Mouse (Mus musculus): ENCODE results near the gene Hmox2. TPM values are rescaled to one million over a fixed set of nuclear protein-coding genes. Genes with fewer than 3 reads are reported as not detected.

Hmox2 gene
- total and polyA plus RNA-seq, 2 experiments from 2014 or later, result 36.0 to 101 TPM

DNA sequence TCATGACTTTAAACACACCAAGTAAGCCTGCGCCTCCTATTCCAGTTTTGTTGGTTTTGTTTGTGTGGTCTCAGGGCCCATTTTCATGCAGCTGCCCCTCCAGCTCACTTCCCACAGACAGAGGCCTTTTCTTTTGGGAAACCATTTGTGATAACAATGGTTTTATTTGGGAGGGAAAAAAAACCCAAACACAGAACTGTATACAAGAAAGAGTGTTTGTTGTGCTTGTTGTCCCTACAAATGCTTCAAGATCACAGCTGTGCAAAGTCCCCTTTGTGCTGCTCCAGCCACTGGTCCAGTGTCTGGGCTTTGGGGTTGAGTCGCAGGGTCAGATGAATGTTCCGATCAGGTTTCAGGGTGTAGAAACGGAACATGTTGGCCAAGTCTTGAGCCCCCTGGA lies 15.0 kb upstream of the Hmox2 start:
- ATAC-seq (no peak), DNase-seq (ENCODE audit: low spot score) (no peak)
- H3K4me2 ChIP-seq (ENCODE audit: low read depth, low read length), result no peak overlapping the region
- WGBS, result 87% methylated on average over 4 of the region's 4 CpGs
- peaks cover 32% of the 10 kb centered on the region for H3K36me3 ChIP-seq (ENCODE audit: insufficient read depth, low read length)
- no peaks in the 10 kb centered on the region for H3K27me3 ChIP-seq (ENCODE audit: insufficient read depth, low read length)
- TF ChIP-seq CTCF (IDR thresholded peaks at IDR 0.05; ENCODE audit: low read depth), result no peak
- H3K27ac ChIP-seq, result no peak overlapping the region
- H3K4me3 ChIP-seq (ENCODE audit: low read length), result no peak overlapping the region
- no peaks in the 10 kb centered on the region for H3K9me3 ChIP-seq (ENCODE audit: low read length)
- H3K4me1 ChIP-seq (ENCODE audit: insufficient read depth, low read length), result no peaks in the 10 kb centered on the region
- H3K9ac ChIP-seq (replicated peaks; ENCODE audit: low read length), result no peak overlapping the region

DNA sequence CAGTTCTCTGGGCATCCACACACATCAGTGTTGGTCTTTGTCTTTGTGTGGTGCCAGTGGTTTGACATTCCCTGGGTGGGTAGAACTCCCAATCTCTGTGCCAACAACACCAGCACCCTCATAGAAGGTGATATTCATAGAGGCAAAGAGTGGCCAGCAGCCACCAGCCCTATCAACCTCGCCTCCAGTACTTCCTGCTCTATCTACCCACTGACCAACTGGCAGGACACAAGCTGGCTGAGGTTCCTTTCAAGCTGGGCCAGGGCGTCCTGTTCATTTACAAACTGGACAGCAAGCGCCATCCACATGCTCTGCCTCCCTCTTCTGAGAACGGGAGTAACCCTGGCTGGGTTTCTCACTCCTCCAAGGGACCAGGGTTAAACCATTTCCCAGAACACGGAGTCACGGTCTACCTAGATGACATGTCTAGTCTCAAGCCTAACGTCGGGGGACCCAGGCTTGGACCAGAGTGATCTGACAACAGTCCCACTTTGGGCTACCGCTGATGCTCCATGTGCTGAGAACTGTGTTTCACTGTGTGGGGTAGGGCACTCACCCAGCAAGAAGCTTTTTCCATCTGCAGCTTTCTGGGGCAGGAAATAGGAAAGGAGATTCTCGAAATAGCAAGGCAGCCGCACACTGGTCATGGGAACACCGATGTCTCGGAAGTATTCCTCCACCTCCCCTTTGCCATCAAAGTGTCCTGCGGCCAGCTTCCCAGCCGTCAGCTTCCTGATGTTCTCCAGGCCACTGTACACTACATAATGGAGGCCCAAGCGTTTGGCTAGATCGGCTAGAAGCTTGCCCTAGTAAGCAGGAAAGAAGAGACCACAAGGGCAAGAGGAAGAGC lies 12.1 kb upstream of the Hmox2 start:
- H3K9me3 ChIP-seq (ENCODE audit: low read length), result no peaks in the 10 kb centered on the region
- no peak overlapping the region for H3K9ac ChIP-seq (replicated peaks; ENCODE audit: low read length)
- no peak overlapping the region for H3K27ac ChIP-seq
- WGBS, result 91% methylated on average over 17 of the region's 17 CpGs
- H3K36me3 ChIP-seq (ENCODE audit: insufficient read depth, low read length), result peaks cover 9% of the 10 kb centered on the region; the same call in 1 of the 2 replicates
- no peak for TF ChIP-seq CTCF (IDR thresholded peaks at IDR 0.05; ENCODE audit: low read depth)
- no peaks in the 10 kb centered on the region for H3K4me1 ChIP-seq (ENCODE audit: insufficient read depth, low read length)
- no peak overlapping the region for H3K4me3 ChIP-seq (ENCODE audit: low read length)
- no peak for DNase-seq (ENCODE audit: low spot score)
- ATAC-seq, result no peak
- H3K27me3 ChIP-seq (ENCODE audit: insufficient read depth, low read length), result no peaks in the 10 kb centered on the region
- H3K4me2 ChIP-seq (ENCODE audit: low read depth, low read length), result no peak overlapping the region

DNA sequence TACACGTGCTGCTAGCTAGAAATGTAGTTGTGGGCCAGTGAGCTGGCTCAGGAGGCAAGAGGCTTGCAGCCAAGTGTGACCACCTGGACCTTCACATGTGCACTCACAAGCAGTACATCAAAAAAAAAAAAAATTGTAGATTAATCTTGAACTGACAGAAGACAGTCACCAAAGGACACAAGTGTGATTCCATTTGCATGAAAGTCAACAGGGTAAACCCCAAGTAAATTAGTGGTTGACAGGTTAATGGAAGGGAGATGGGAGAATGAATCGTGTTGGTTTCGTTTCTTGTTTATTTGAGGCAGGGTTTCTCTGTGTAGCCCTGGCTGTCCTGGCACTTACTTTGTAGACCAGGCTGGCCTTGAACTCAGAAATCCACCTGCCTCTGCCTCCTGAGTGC lies 8.3 kb upstream of the Hmox2 start:
- H3K27ac ChIP-seq, result no peak overlapping the region
- ATAC-seq, result no peak
- H3K4me2 ChIP-seq (ENCODE audit: low read depth, low read length), result peak overlapping the region; percentile 76
- H3K9ac ChIP-seq (replicated peaks; ENCODE audit: low read length), result no peak overlapping the region
- H3K9me3 ChIP-seq (ENCODE audit: low read length), result no peaks in the 10 kb centered on the region
- no peaks in the 10 kb centered on the region for H3K27me3 ChIP-seq (ENCODE audit: insufficient read depth, low read length)
- H3K4me3 ChIP-seq (ENCODE audit: low read length), result peak overlapping the region; percentile 65; the same call in 1 of the 2 replicates
- WGBS, result 54% methylated on average over 3 of the region's 3 CpGs
- TF ChIP-seq CTCF (IDR thresholded peaks at IDR 0.05; ENCODE audit: low read depth), result no peak
- no peaks in the 10 kb centered on the region; the same call in 1 of the 2 replicates for H3K36me3 ChIP-seq (ENCODE audit: insufficient read depth, low read length)
- no peak for DNase-seq (ENCODE audit: low spot score)
- H3K4me1 ChIP-seq (ENCODE audit: insufficient read depth, low read length), result no peaks in the 10 kb centered on the region

DNA sequence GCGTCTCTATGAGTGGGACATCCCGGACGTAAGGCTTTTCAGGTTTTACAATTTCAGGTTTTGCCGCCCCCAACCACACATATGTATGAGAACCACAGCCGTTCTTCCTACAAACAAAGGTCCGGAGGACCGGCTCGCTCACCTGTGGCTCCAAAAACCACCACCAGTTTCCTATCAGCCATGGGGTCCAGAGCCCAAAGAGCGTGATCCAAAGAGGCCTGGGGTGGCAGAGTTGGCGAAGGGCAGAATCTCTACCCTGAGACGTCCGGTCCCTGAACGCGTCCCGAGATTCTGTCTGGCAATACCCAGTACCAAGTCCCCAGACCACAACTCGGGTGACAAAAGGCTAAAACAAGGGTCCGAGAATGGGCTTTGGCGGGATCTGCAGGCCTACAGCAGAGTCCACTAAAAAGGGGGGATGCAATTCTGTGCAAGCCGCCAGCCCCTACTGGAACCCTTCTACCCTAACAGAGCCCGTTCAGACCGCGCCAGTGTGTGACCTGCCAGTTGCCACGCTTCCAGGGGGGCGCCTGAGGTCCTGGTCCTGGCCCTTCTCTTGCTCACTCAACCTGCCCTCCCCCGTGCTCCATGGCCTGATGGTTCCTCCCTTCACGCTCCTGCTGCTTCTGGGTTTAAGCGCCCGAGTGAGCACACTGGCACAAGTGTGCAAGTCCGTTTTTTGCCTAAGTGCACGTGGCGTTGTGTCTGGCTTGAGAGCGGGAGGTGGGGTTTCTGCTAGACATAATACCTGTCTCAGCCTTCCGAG lies 7.2 kb upstream of the Hmox2 start, which contains the start of gene Nmral1:
Nmral1 (minus strand) TSS at position 604 of the 766 bp plus-strand sequence.
- ATAC-seq (peak; percentile 94), DNase-seq (ENCODE audit: low spot score) (peak; percentile 82)
- Histone ChIP-seq H3K27ac (peak within 1 kb of the TSS; percentile 80), H3K27me3 (ENCODE audit: insufficient read depth, low read length) (no peaks in the 10 kb centered on the region), H3K36me3 (ENCODE audit: insufficient read depth, low read length) (no peaks in the 10 kb centered on the region; the same call in 1 of the 2 replicates), H3K4me1 (ENCODE audit: insufficient read depth, low read length) (no peaks in the 10 kb centered on the region), H3K4me3 (ENCODE audit: low read length) (peak within 1 kb of the TSS; percentile 65), H3K4me2 (ENCODE audit: low read depth, low read length) (peak within 1 kb of the TSS; percentile 76), H3K9ac (replicated peaks; ENCODE audit: low read length) (peak within 1 kb of the TSS; percentile 70), H3K9me3 (ENCODE audit: low read length) (no peaks in the 10 kb centered on the region)
- TF ChIP-seq CTCF (IDR thresholded peaks at IDR 0.05; ENCODE audit: low read depth), result no peak
- WGBS, result 12% methylated on average over 33 of the region's 33 CpGs

DNA sequence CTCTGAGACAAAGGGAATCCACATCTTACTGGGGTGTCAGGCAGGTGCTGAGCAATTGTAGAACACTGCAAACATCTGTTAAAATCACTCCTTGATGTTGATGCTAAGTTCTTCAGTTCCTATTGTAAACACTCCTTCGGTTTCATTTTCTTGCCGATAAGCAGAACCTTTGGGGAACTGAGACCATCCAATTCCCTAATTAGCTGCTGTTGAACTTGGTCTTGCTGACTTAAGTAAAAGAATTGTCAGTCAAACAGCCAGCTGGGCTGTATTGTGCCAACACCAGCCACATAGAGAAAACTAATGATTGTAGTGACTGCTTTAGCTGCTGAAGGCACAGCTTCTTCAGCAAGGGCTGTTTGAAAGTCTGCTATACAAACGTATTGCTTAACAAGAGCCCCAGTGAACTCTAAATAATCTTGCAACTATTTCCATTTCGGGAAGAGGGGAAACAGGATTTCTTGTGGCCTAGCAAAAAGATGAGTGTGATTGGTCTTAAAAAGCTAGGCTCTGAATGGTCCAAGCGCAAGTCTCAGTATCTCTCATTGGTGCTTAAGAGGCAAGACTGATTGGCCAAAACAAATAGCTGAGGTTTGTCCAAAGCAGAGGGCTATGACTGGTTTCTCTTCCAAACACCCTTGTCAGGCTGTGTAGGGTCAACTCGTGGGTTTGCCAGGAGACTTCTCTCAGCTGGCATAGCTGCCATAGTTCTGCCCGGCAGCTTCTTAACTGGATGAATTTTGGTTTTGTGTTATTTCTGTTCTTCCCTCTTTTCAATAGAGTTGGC lies 3.8 kb upstream of the Hmox2 start:
- Histone ChIP-seq H3K27ac (no peak overlapping the region), H3K4me3 (ENCODE audit: low read length) (no peak overlapping the region), H3K36me3 (ENCODE audit: insufficient read depth, low read length) (no peaks in the 10 kb centered on the region), H3K27me3 (ENCODE audit: insufficient read depth, low read length) (no peaks in the 10 kb centered on the region), H3K4me1 (ENCODE audit: insufficient read depth, low read length) (no peaks in the 10 kb centered on the region), H3K9me3 (ENCODE audit: low read length) (no peaks in the 10 kb centered on the region), H3K9ac (replicated peaks; ENCODE audit: low read length) (no peak overlapping the region), H3K4me2 (ENCODE audit: low read depth, low read length) (no peak overlapping the region)
- ATAC-seq (no peak), DNase-seq (ENCODE audit: low spot score) (no peak)
- 76% methylated on average over 7 of the region's 7 CpGs for WGBS
- TF ChIP-seq CTCF (IDR thresholded peaks at IDR 0.05; ENCODE audit: low read depth), result no peak

DNA sequence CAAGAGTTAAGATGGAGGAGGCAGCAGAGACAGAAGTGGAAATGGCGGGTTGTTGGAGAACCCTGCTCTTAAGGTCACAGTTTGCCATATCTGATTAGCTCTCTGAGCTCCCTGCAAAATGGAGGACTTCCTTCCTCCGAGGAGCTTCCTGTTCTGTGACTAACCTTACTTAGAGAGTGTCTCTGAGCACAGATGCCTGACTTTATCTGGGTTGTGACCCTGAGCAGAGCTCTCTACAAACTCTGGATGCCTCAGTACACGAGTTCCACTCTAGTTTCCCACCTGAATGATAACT lies 3.3 kb upstream of the Hmox2 start:
- Histone ChIP-seq H3K4me2 (ENCODE audit: low read depth, low read length) (no peak overlapping the region), H3K9ac (replicated peaks; ENCODE audit: low read length) (no peak overlapping the region), H3K4me3 (ENCODE audit: low read length) (no peak overlapping the region), H3K4me1 (ENCODE audit: insufficient read depth, low read length) (no peaks in the 10 kb centered on the region), H3K36me3 (ENCODE audit: insufficient read depth, low read length) (no peaks in the 10 kb centered on the region), H3K27me3 (ENCODE audit: insufficient read depth, low read length) (no peaks in the 10 kb centered on the region), H3K9me3 (ENCODE audit: low read length) (no peaks in the 10 kb centered on the region), H3K27ac (no peak overlapping the region)
- DNase-seq (ENCODE audit: low spot score) (no peak), ATAC-seq (no peak)
- 76% methylated on average over 3 of the region's 3 CpGs for WGBS
- TF ChIP-seq CTCF (IDR thresholded peaks at IDR 0.05; ENCODE audit: low read depth), result no peak
